Mouse (Mus musculus) hindbrain, postnatal 0 days (tissue): Measurements from ENCODE around the gene C9orf72. TPM values are rescaled to one million over a fixed set of nuclear protein-coding genes. Genes with fewer than 3 reads are reported as not detected.

Source experiments
- ATAC-seq: fragments of 200-750 bp; cut with Nextera tagmentation; 2 replicates; pipeline ENCODE4 v1.8.0; 2017; ENCODE audit warnings: mild to moderate bottlenecking, moderate TSS enrichment, moderate library complexity
- DNase-seq: peaks from one replicate; pipeline ENCODE4 v3.0.0-alpha.2; 2015; ENCODE audit warnings: low spot score
- H3K27ac ChIP-seq: fragments of 300-500 bp; sonication (generic); 2 replicates; pipeline ENCODE4 v1.5.1; 2014; ENCODE audit warnings: mild to moderate bottlenecking
- H3K27me3 ChIP-seq: fragments of 300-500 bp; sonication (generic); 2 replicates; pipeline ENCODE4 v1.6.1; 2014; ENCODE audit warnings: low read length, mixed read lengths; ENCODE audit not compliant: insufficient read depth
- H3K36me3 ChIP-seq: fragments of 300-500 bp; sonication (generic); 2 replicates; pipeline ENCODE4 v1.6.1; 2014; ENCODE audit warnings: low read length, mixed read lengths; ENCODE audit not compliant: insufficient read depth
- H3K4me1 ChIP-seq: fragments of 300-500 bp; sonication (generic); 2 replicates; pipeline ENCODE4 v1.6.1; 2014; ENCODE audit warnings: antibody characterized with exemption, low read length, mixed read lengths; ENCODE audit not compliant: insufficient read depth
- H3K4me2 ChIP-seq: fragments of 300-500 bp; sonication (generic); 2 replicates; pipeline ENCODE4 v1.6.1; 2014; ENCODE audit warnings: low read depth, mild to moderate bottlenecking, low read length, moderate library complexity, mixed read lengths
- H3K4me3 ChIP-seq: fragments of 300-500 bp; sonication (generic); 2 replicates; pipeline ENCODE4 v1.5.1; 2014; ENCODE audit warnings: low read length
- H3K9ac ChIP-seq: fragments of 300-500 bp; sonication (generic); replicated peaks from 2 replicates; pipeline ENCODE4 v1.6.1; 2014; ENCODE audit warnings: mild to moderate bottlenecking, low read length, moderate library complexity, mixed read lengths
- H3K9me3 ChIP-seq: fragments of 300-500 bp; sonication (generic); 2 replicates; pipeline ENCODE4 v1.6.1; 2016; ENCODE audit warnings: low read length, mixed read lengths
- CTCF ChIP-seq: IDR thresholded peaks from 2 replicates; pipeline ENCODE4 v1.5.1; 2016; ENCODE audit warnings: antibody characterized with exemption, control low read depth, low read depth
- WGBS: fragments of 180-500 bp; shearing (Covaris S2); extraction: QIAGEN DNeasy Blood & Tissue Kit; methylation state at CpG from one replicate; pipeline ENCODE4 v1.1.7; 2014; 5-methylcytosine and 5-hydroxymethylcytosine counted together
- polyA plus RNA-seq: library from polyadenylated mRNA; unstranded; fragments of >200 nt; fragmentation: Nextera tagmentation; extraction: Ambion mirVana; gene quantifications from 2 replicates; pipeline ENCODE4 v1.2.1, GENCODE M21; 2015
- total RNA-seq: library from RNA; depleted of rRNA; stranded (reverse); fragments of >200 nt; gene quantifications from 2 replicates; pipeline ENCODE4 v1.2.3, GENCODE M21; 2014

C9orf72 gene
- total and polyA plus RNA-seq, 2 experiments from 2014 or later: 40.4 to 42.3 TPM

DNA sequence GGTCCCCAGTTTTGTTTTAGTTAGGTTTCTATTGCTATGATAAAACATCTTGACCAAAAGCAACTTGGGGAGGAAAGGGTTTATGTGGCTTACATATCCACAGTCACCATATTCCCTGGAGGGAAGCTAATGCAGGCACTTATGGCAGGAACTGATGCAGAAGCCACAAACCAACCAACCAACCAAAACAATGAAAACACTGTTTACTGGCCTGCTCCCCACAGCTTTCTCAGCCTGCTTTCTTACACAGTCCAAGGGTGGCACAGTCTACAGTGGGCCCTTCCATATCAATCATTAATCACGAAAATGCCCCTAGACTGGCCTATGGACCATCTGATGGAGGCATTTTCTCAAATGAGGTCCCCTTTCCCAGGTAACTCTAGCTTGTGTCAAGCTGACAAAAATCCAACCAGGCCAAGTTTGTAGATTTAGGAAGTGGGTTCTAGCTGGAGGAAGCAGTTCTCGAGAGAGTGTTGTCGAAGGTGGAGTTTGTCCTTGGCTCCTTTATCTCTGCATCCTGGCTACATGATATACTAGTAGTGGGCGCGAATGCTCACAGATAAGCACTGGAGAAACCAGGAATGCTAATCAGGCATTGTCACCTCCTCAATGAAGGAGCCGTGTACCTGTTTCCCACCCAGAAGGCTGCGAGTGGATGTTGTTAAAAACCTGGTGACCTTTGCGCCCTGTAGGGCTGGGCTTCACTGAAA is 38.2 kb downstream of the C9orf72 start:
- Histone ChIP-seq H3K36me3 (no peaks in the 10 kb centered on the region), H3K27ac (no peak overlapping the region), H3K4me1 (no peaks in the 10 kb centered on the region), H3K9ac (no peak overlapping the region), H3K27me3 (no peaks in the 10 kb centered on the region), H3K4me2 (no peak overlapping the region), H3K4me3 (no peak overlapping the region), H3K9me3 (no peaks in the 10 kb centered on the region)
- TF ChIP-seq CTCF: no peak
- WGBS: 92% methylated on average over 8 of the region's 8 CpGs
- no peak for DNase-seq
- no peak for ATAC-seq

DNA sequence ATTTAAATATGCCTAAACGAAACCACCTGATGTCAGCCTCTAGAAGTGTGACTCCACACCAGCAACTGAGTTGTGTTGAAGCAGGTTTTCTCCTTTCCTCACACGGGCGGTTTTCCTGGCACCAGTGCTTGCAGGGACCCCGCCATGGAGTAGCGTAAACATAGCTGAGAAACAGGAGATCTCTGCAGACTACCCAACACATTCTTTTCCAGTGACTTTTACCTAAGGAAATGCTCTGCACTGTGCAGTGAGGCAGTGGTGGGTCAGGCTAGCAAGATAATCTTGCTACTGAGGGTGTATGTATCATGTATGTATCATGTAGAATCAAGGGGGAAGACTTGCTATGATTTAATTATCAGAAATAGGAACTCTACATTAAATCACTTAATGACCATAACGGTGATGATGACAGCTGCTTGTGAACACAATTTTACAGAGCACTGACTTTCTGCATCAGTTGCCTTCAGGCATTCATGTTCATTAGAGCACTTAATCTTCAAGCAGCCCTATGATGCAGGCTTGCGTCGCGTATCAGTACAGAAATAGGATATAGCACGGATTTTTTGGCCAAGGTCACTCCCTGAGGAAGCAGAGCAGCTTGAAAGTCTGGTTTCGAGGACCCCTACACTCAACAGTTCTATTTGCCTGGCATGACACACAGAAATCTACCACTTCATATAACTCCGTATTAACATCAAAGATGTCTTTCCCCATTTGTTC is 47.9 kb downstream of the C9orf72 start:
- Histone ChIP-seq H3K4me2 (no peak overlapping the region), H3K36me3 (no peaks in the 10 kb centered on the region), H3K27me3 (no peaks in the 10 kb centered on the region), H3K9me3 (no peaks in the 10 kb centered on the region), H3K4me3 (no peak overlapping the region), H3K9ac (no peak overlapping the region), H3K4me1 (no peaks in the 10 kb centered on the region), H3K27ac (no peak overlapping the region)
- ATAC-seq: no peak
- 53% methylated on average over 12 of the region's 12 CpGs for WGBS
- TF ChIP-seq CTCF: no peak
- DNase-seq: peak; percentile 20

DNA sequence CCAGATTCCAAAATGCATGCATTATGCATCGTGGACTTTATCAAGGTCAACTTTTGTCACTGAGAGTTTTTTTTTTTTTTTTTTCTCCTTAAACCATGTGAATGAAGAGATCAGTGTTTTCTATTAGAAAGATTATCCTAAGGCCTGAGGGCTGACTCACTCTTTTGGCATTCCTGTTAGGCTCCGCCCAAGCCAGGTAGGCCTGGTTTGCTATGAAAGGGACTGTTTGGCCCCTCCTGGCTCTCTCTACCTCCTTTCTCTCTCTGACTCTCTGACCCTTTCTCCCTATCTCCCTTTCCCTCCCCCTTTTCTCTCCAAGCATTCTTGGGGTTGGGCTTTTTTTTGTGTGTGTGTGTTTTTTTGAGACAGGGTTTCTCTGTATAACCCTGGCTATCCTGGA is 50.4 kb downstream of the C9orf72 start:
- DNase-seq (no peak), ATAC-seq (no peak)
- TF ChIP-seq CTCF: no peak
- Histone ChIP-seq H3K4me1 (no peaks in the 10 kb centered on the region), H3K27ac (no peak overlapping the region), H3K36me3 (no peaks in the 10 kb centered on the region), H3K27me3 (no peaks in the 10 kb centered on the region), H3K4me2 (no peak overlapping the region), H3K9me3 (no peaks in the 10 kb centered on the region), H3K4me3 (no peak overlapping the region), H3K9ac (no peak overlapping the region)
- WGBS: 85% methylated on average over 2 of the region's 2 CpGs

GRCm38 (mm10) chr4:35173551-35173950 is 52.4 kb downstream of the C9orf72 start:
- DNase-seq (no peak), ATAC-seq (no peak)
- no peak overlapping the region for H3K27ac ChIP-seq
- no peaks in the 10 kb centered on the region for H3K4me1 ChIP-seq
- no peaks in the 10 kb centered on the region for H3K36me3 ChIP-seq
- no peak overlapping the region for H3K9ac ChIP-seq
- no peaks in the 10 kb centered on the region for H3K27me3 ChIP-seq
- no peaks in the 10 kb centered on the region for H3K9me3 ChIP-seq
- H3K4me2 ChIP-seq: no peak overlapping the region
- H3K4me3 ChIP-seq: no peak overlapping the region
- WGBS: 76% methylated on average over 1 of the region's 1 CpGs
- TF ChIP-seq CTCF: no peak

GRCm38 (mm10) chr4:35172471-35172870 is 53.5 kb downstream of the C9orf72 start:
- no peaks in the 10 kb centered on the region for H3K9me3 ChIP-seq
- H3K36me3 ChIP-seq: no peaks in the 10 kb centered on the region
- DNase-seq (no peak), ATAC-seq (no peak)
- no peak overlapping the region for H3K4me2 ChIP-seq
- no peak for TF ChIP-seq CTCF
- H3K27me3 ChIP-seq: no peaks in the 10 kb centered on the region
- 93% methylated on average over 2 of the region's 2 CpGs for WGBS
- H3K4me3 ChIP-seq: no peak overlapping the region
- H3K9ac ChIP-seq: no peak overlapping the region
- H3K27ac ChIP-seq: no peak overlapping the region
- no peaks in the 10 kb centered on the region for H3K4me1 ChIP-seq

- 45% methylated on average over 13 of the region's 13 CpGs for WGBS
- TF ChIP-seq CTCF: no peak
- H3K27ac ChIP-seq: no peak overlapping the region
- DNase-seq (peak; percentile 43), ATAC-seq (no peak)
- H3K4me3 ChIP-seq: no peak overlapping the region
- no peaks in the 10 kb centered on the region for H3K9me3 ChIP-seq
- H3K4me1 ChIP-seq: no peaks in the 10 kb centered on the region
- H3K27me3 ChIP-seq: no peaks in the 10 kb centered on the region
- H3K4me2 ChIP-seq: peak overlapping the region; percentile 23; the same call in 1 of the 2 replicates
- no peaks in the 10 kb centered on the region for H3K36me3 ChIP-seq
- H3K9ac ChIP-seq: no peak overlapping the region
Measured at GRCm38 (mm10) chr4:35169571-35170125, 56.3 kb downstream of the C9orf72 start.

GRCm38 (mm10) chr4:35167855-35168254 is 58.1 kb downstream of the C9orf72 start:
- no peaks in the 10 kb centered on the region for H3K9me3 ChIP-seq
- ATAC-seq (no peak), DNase-seq (no peak)
- WGBS: 87% methylated on average over 5 of the region's 5 CpGs
- no peaks in the 10 kb centered on the region for H3K36me3 ChIP-seq
- no peaks in the 10 kb centered on the region for H3K4me1 ChIP-seq
- H3K27ac ChIP-seq: no peak overlapping the region
- H3K4me3 ChIP-seq: no peak overlapping the region
- no peak overlapping the region for H3K4me2 ChIP-seq
- no peak for TF ChIP-seq CTCF
- no peak overlapping the region for H3K9ac ChIP-seq
- no peaks in the 10 kb centered on the region for H3K27me3 ChIP-seq
